Mouse (Mus musculus) lung, embryonic 16.5 days (tissue): Measurements from ENCODE around the gene Patj. TPM values are rescaled to one million over a fixed set of nuclear protein-coding genes. Genes with fewer than 3 reads are reported as not detected.
A peak's percentile ranks its signal among the peaks of the same experiment; 100 is the strongest.

ENCODE experiments used
- ATAC-seq: fragments of 200-750 bp; cut with Nextera tagmentation; 2 replicates; pipeline ENCODE4 v1.8.0; 2017; ENCODE audit warnings: low read depth, mild to moderate bottlenecking, moderate library complexity
- H3K27ac ChIP-seq: fragments of 300-500 bp; sonication (generic); 2 replicates; pipeline ENCODE4 v1.5.1; 2014; ENCODE audit warnings: mild to moderate bottlenecking, control low read depth, low read length
- H3K27me3 ChIP-seq: fragments of 300-500 bp; sonication (generic); 2 replicates; pipeline ENCODE4 v1.6.1; 2014; ENCODE audit warnings: low read depth, low read length, mixed read lengths; ENCODE audit not compliant: control insufficient read depth, insufficient read depth
- H3K36me3 ChIP-seq: fragments of 300-500 bp; sonication (generic); 2 replicates; pipeline ENCODE4 v1.6.1; 2014; ENCODE audit warnings: low read length; ENCODE audit not compliant: control insufficient read depth, insufficient read depth
- H3K4me1 ChIP-seq: fragments of 300-500 bp; sonication (generic); replicated peaks from 2 replicates; pipeline ENCODE4 v1.6.1; 2014; ENCODE audit warnings: low read length, mixed read lengths; ENCODE audit not compliant: control insufficient read depth, insufficient read depth
- H3K4me2 ChIP-seq: fragments of 300-500 bp; sonication (generic); 2 replicates; pipeline ENCODE4 v1.6.1; 2014; ENCODE audit warnings: low read depth, low read length, control low read depth
- H3K4me3 ChIP-seq: fragments of 300-500 bp; sonication (generic); 2 replicates; pipeline ENCODE4 v1.5.1; 2014; ENCODE audit warnings: mild to moderate bottlenecking, low read length, control low read depth
- H3K9ac ChIP-seq: fragments of 300-500 bp; sonication (generic); 2 replicates; pipeline ENCODE4 v1.6.1; 2014; ENCODE audit warnings: low read length, control low read depth
- H3K9me3 ChIP-seq: fragments of 300-500 bp; sonication (generic); 2 replicates; pipeline ENCODE4 v1.6.1; 2016; ENCODE audit warnings: low read length; ENCODE audit not compliant: control insufficient read depth
- WGBS: fragments of 180-500 bp; shearing (Covaris S2); extraction: QIAGEN DNeasy Blood & Tissue Kit; methylation state at CpG from one replicate; pipeline ENCODE4 v1.1.7; 2014; 5-methylcytosine and 5-hydroxymethylcytosine counted together
- polyA plus RNA-seq: library from polyadenylated mRNA; unstranded; fragments of >200 nt; fragmentation: Nextera tagmentation; extraction: Ambion mirVana; gene quantifications from 2 replicates; pipeline ENCODE4 v1.2.1, GENCODE M21; 2015

Patj gene
- polyA plus RNA-seq, 1 experiment from 2014 or later = 21.2 TPM

DNA sequence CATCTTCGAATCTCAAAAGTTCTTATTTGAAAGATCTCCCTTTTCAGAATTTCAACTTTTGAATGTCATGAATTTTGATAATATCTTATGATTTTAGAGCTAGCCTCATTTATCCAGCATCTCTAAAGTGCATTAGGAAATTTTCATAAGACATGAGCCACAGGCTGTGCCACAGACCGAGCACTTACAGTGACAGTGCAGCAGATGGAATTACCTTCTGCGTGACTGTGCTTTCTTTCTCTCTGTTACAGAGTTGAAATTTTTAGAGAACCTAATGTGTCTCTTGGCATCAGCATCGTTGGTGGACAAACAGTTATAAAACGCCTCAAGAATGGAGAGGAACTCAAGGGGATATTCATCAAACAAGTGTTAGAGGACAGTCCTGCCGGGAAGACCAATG, 124.9 kb downstream of the Patj start:
- Histone ChIP-seq H3K27me3 (no peaks in the 10 kb centered on the region), H3K4me1 (no peaks in the 10 kb centered on the region), H3K9ac (no peak overlapping the region), H3K27ac (no peak overlapping the region), H3K4me3 (no peak overlapping the region), H3K4me2 (no peak overlapping the region), H3K36me3 (peaks cover 6% of the 10 kb centered on the region), H3K9me3 (no peaks in the 10 kb centered on the region)
- ATAC-seq = no peak
- WGBS = 74% methylated on average over 6 of the region's 6 CpGs

- 92% methylated on average over 10 of the region's 10 CpGs for WGBS
- ATAC-seq = no peak
- Histone ChIP-seq H3K4me1 (no peaks in the 10 kb centered on the region), H3K36me3 (peaks cover 6% of the 10 kb centered on the region), H3K4me3 (no peak overlapping the region), H3K4me2 (no peak overlapping the region), H3K9ac (no peak overlapping the region), H3K9me3 (no peaks in the 10 kb centered on the region), H3K27me3 (no peaks in the 10 kb centered on the region), H3K27ac (no peak overlapping the region)
Observed at GRCm38 (mm10) chr4:98524525-98524924, 128.9 kb downstream of the Patj start.

GRCm38 (mm10) chr4:98535446-98535845, 139.9 kb downstream of the Patj start:
- Histone ChIP-seq H3K4me3 (no peak overlapping the region), H3K4me2 (no peak overlapping the region), H3K27me3 (no peaks in the 10 kb centered on the region), H3K4me1 (no peaks in the 10 kb centered on the region), H3K9me3 (no peaks in the 10 kb centered on the region), H3K36me3 (no peaks in the 10 kb centered on the region), H3K9ac (no peak overlapping the region), H3K27ac (no peak overlapping the region)
- ATAC-seq = no peak
- WGBS = 73% methylated on average over 3 of the region's 3 CpGs

GRCm38 (mm10) chr4:98541591-98541990, 146.0 kb downstream of the Patj start:
- WGBS = 66% methylated on average over 2 of the region's 2 CpGs
- Histone ChIP-seq H3K27me3 (no peaks in the 10 kb centered on the region), H3K9me3 (no peaks in the 10 kb centered on the region), H3K4me3 (no peak overlapping the region), H3K9ac (no peak overlapping the region), H3K27ac (no peak overlapping the region), H3K36me3 (no peaks in the 10 kb centered on the region), H3K4me1 (no peaks in the 10 kb centered on the region), H3K4me2 (no peak overlapping the region)
- no peak for ATAC-seq

GRCm38 (mm10) chr4:98543001-98543400, 147.4 kb downstream of the Patj start:
- no peak overlapping the region for H3K27ac ChIP-seq
- WGBS = 64% methylated on average over 3 of the region's 3 CpGs
- no peak overlapping the region for H3K9ac ChIP-seq
- no peaks in the 10 kb centered on the region for H3K9me3 ChIP-seq
- ATAC-seq = no peak
- no peaks in the 10 kb centered on the region for H3K4me1 ChIP-seq
- no peak overlapping the region for H3K4me2 ChIP-seq
- no peaks in the 10 kb centered on the region for H3K27me3 ChIP-seq
- no peak overlapping the region for H3K4me3 ChIP-seq
- no peaks in the 10 kb centered on the region for H3K36me3 ChIP-seq

DNA sequence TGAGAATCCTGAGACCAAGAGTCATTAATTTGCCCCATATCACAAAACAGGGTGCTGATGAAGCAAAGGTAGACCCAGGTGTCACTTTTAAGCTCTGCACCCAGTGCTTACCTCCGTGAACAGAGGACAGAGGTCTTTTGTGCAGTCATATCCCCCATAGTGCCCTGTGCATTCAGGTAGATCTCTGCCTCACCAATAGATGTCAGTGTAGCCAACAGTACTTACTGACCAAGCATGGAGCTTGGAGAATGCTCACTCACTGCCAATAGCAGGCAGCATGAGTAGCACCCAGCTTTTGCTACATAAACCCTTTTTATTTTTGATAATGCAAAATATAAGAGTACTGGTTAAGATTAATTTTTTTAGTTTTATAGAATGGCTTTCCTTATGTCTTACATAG, 149.8 kb downstream of the Patj start:
- peak; percentile 65; the same call in 1 of the 2 replicates for ATAC-seq
- Histone ChIP-seq H3K36me3 (no peaks in the 10 kb centered on the region), H3K9me3 (no peaks in the 10 kb centered on the region), H3K4me3 (no peak overlapping the region), H3K27ac (no peak overlapping the region), H3K9ac (no peak overlapping the region), H3K27me3 (no peaks in the 10 kb centered on the region), H3K4me1 (no peaks in the 10 kb centered on the region), H3K4me2 (no peak overlapping the region)
- 15% methylated on average over 1 of the region's 1 CpGs for WGBS

DNA sequence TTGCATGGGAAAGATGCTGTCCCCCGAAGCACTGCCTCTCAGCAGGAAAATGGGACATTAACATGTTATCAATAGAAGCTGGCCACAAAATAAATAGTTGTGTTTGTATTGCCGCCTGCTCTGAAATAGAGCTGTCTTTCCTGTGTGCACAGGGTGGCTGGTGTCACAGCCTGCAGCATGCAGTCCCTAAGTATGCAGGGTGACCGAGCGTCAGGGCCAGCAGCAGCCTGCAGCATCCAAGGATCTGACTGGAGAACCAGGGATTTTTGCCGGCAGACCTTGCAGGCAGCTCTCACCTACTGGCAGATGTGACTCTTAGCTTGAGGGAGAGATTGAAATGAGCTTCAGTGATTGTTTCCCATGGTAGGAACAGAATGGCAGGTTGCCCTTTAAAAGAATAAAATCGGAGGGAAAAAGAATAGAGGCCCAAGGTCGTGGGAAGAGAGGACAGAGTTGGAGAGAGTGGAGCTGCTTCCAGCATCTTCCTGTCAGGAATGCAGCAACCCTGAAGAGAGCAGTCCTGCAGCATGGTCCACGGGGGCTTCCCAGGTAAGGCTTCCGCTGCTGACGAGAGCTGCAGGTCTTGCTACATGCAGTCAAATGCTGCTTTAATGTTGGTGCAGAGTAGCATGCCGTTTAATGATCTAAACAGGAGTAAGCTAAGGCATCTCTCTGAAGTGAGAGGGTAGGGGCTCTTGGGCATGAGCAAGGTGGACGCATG, 151.0 kb downstream of the Patj start:
- no peaks in the 10 kb centered on the region for H3K4me1 ChIP-seq
- H3K9me3 ChIP-seq = no peaks in the 10 kb centered on the region
- no peaks in the 10 kb centered on the region for H3K27me3 ChIP-seq
- WGBS = 62% methylated on average over 12 of the region's 12 CpGs
- no peak overlapping the region for H3K9ac ChIP-seq
- H3K4me2 ChIP-seq = no peak overlapping the region
- ATAC-seq = no peak
- no peak overlapping the region for H3K4me3 ChIP-seq
- H3K27ac ChIP-seq = no peak overlapping the region
- H3K36me3 ChIP-seq = no peaks in the 10 kb centered on the region

DNA sequence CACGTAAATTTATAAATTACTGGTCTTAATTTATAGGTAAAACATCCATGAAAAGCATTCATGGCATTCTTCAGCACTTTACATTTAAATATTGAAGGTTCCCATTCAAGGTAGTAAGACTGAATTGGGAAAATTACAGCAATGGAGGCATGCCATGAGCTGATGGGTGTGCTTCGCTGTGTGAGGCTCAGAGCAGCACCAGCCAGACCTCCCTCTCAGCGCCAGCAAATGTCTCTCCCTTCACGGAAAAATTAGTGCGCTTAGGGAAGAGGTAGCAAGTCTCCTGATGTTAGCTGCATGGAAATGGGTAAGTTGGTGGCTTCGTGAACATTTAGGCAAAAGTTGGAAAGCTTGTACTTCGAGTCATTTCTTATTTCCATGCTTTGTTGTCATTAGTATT, 153.9 kb downstream of the Patj start:
- Histone ChIP-seq H3K27ac (no peak overlapping the region), H3K36me3 (no peaks in the 10 kb centered on the region), H3K27me3 (no peaks in the 10 kb centered on the region), H3K4me3 (no peak overlapping the region), H3K9me3 (no peaks in the 10 kb centered on the region), H3K4me1 (no peaks in the 10 kb centered on the region), H3K9ac (no peak overlapping the region), H3K4me2 (no peak overlapping the region)
- no peak for ATAC-seq
- 87% methylated on average over 7 of the region's 7 CpGs for WGBS

DNA sequence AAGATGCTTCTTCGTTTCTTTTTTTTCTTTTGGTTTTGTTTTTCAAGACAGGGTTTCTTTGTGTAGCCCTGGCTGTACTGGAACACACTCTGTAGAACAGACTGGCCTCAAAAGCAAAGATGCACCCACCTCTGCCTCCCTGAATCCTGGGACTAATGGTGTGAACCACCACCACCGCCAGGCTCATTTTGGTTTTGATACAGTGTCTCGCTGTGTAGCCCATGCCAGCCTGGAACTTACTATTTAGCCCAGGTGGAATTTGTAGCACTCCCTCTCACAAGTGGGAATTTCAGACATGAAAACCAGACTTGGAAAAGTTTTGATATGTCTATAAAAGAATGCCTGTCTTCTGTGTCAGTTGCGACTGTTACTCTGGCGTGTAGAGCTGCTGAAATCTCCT, 154.5 kb downstream of the Patj start:
- H3K4me1 ChIP-seq = no peaks in the 10 kb centered on the region
- 91% methylated on average over 5 of the region's 5 CpGs for WGBS
- no peak overlapping the region for H3K9ac ChIP-seq
- H3K4me3 ChIP-seq = no peak overlapping the region
- H3K36me3 ChIP-seq = no peaks in the 10 kb centered on the region
- no peaks in the 10 kb centered on the region for H3K27me3 ChIP-seq
- H3K9me3 ChIP-seq = no peaks in the 10 kb centered on the region
- ATAC-seq = no peak
- no peak overlapping the region for H3K4me2 ChIP-seq
- no peak overlapping the region for H3K27ac ChIP-seq

DNA sequence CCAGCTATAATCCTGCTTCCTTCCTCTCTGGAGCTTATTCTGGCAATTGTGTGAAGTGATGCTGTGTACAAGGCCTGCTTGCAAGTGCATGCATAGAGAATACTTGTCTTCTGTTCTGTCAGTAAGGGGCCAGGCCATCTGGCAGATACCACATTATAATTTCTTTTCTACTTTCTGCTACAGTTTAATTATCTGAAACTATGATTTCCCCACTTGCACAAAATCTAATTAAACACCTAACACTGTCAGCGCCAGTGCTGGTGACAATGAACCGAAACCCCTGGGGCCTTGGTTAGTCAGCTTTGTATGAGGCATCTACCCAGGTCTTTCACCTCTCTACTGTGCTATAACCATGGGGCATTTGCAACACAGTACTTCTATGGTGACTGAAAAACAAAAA, 160.1 kb downstream of the Patj start:
- Histone ChIP-seq H3K4me2 (no peak overlapping the region), H3K9ac (no peak overlapping the region), H3K27me3 (no peaks in the 10 kb centered on the region), H3K4me1 (0 out of 2 replicates have a peak, but pooled peaks cover 3% of the 10 kb centered on the region), H3K27ac (no peak overlapping the region), H3K36me3 (no peaks in the 10 kb centered on the region), H3K9me3 (no peaks in the 10 kb centered on the region), H3K4me3 (no peak overlapping the region)
- no peak for ATAC-seq
- 97% methylated on average over 2 of the region's 2 CpGs for WGBS
